Mouse (Mus musculus): ENCODE results near the gene Afap1l2.

The Afap1l2 gene

DNA sequence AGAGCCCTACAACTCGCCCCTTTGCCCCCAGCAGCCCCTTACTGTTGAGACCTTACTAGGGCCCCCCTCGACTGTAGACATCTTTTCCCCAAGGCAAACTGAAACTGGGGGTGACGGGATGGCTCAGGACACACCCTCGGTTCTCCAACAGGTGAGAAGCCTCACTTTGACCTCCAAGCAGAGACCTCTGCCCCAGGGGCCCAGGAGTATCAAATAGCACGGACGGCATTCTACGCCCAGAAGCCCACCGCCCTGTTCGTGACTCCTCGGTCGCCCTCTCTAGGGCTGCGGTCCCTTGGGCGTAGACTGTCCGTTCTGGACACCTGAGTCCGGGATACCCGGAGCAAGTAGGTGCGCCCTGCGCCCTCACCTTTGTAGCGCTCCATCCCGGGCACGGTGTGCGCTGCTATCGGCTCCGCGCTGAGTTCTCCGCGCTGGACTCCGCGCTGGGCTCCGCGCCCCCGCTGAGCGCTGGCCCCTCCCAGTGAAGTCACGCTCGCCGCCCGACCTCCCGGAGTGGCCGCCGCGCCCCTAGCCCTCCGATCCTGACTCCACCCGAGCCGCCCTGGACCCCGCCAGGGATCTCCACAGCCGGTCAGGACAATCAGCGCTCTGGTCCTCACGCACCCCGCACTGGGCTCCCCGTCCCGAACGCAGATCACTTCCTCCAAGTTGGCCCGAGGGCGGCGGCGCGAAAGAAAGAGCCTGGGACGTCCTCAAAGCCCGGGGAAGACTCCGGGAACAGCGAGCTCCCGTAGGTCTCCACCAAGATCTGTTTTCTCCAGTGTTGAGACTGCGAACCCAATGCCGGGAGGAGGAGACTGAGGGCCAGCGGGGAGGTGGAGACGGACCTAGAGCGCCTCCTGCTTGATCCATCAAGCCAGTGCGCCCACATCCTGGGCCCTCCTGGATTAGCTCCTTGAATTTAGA lies at the start of gene Afap1l2:
Gene Afap1l2 (minus strand): TSS at position 448 of the 930 bp plus-strand sequence.
- DNase-seq, result peak; percentile 90

DNA sequence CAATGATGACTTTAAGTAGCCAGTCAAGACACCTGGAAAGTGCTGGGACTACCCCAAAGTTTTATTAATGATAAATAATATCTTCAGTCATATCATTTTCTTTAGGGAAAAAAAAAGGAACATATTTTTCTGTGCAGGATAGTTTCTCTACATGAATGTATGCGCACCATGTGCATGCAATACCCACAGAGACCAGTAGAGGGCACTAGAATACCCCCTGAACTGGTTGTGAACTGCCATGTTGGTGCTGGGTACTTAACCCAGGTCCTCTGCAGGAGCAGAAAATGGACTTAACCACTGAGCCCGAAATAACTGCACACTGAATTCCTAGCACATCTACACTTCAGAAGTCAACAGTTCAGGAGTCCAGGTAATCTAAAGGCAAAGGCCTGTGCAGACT lies 49.5 kb upstream of the Afap1l2 start:
- DNase-seq, result no peak

DNA sequence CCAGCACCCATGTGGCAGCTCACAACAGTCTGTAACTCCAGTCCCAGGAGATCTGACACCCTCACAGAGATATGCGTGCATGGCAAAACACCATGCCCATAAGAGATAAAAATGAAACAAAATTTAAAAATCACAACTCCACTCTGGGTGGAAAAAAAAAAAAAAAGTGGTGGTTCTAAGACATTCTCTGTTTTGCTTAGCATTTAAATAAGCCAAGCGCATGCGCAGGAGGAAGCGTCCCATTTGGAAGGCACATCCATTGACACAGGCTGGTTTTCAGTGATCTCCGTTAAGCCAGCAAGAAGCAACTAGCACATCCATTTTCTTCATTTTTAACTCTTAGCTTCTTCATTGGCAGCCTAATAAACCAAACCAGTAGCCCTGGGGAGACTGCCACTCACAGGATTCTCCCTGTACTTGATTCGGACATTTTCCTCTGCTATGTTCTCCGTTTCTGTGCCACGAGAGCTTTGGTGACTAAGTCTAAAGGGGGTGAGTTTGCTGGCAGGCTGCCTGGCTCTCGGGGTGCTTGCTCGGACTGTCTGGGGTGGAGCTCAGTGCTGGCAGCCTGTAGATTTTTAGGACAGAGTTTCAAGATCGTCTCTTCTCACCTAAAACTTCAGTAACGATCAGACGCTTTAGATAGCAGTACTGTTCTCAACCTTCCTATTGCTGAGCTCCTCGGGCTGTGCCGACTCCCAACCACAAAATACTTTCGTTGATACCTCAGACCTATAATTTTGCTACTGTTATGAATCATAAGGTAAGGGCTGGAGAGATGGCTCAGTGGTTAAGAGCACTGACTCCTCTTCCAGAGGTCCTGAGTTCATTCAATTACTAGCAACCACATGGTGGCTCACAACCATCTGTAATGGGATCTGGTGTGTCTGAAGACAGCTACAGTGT lies 47.4 kb upstream of the Afap1l2 start:
- no peak for DNase-seq

DNA sequence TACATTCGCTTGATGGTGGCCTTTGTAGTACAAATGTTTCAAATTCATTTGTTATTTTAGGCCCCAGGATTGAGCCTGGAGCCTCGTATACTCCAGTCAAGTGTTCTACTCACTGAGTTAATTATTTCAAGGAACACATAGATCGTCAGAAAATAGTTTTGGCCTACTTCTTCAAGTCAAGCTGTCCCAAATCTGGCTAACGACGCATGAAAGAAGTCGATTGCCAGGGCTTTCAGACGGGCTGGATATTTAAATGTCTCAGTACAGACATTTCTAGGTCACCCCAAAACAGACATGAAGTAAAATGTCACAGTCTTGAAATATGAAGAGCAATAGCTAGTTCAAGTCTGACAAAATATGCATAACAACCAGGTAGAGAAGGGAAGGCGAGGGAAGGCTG lies 44.9 kb upstream of the Afap1l2 start:
- no peak for DNase-seq

DNA sequence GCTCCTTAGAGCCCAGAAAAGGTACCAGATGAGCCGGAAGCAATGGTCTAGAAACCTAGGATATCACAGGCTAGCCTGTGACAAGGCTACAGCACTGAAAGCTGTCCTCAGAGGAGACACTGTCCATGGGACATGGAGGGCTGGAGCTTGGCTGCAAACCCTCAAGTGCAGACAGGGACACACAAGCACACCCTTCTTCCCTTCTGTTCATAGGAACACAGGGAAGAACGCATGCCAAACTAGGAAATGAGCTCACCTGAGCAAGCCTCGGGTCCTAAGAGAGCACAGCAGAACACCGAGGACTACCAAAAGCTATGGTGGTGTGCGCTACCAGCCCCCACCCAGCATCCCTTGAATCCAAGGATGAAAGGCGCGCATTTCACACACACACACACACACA lies 44.0 kb upstream of the Afap1l2 start:
- no peak for DNase-seq

DNA sequence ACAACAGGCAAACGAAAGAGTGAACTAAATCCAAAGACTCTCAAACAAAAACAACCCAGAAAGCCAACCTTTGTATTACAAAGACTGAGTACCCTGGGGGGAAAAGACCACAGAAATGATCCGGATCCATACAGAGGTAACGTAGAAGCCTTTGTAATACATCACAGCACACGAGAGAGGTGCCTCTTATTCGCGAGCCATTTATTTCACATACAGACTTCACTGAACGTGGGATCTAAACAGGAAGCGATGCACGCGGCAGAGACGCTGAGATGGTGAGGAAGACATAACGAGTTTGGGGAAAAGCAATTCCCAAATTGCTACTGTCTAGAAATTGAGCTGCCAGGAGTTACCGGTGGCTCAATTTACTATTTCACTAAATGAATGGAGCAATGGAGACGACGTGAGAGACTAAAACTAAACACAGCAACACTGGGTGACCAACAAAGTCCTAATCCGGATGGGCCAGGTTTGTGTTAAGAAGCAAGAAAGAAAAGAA lies 41.6 kb upstream of the Afap1l2 start:
- DNase-seq, result no peak

DNA sequence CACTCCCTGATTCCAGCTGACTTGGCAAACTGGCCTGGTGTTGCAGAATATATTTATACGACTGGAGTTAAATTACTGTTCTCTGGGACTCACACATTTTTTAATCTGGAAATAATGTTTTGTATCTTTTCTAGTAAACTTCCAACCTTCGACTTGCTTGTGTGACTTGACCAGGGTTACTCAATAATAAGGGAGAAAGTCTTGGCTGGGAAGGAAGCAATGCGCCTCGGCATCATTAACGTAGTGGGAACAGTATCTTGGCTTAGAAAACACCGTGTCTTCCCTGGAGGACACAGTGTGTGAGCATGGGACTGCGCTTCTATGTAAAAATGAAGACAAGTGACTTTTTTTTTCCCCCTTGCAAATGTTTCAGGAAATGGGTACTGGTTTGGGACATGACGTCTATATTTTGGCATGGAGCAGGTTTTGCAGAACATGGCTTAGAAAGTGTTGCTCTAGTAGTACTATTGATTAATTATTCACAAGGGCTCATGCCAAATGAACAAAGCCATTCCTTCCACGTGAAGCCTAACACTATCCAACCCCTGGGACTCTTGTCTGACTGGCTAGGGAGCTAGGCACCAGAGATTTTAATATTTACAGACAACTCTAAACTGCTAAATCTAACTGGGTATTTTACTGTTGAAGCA lies 39.8 kb upstream of the Afap1l2 start:
- no peak for DNase-seq

DNA sequence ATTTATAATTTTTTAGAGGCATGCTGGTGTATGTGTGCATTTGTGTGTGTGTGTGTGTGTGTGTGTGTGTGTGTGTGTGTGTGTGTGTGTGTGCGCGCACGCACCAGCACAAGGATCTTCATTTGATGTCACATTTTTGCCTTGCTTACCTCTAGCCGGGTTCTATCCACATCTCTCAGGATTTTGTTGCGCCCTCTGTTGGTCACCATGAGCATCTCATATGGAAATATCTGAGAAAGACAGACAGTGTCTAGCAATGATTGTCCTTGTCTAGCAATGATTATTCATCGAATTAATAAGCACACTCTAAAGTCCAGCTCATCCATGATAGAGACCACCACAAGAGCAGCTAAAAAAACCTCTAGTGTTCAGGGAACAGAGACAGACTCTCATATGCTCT lies 31.2 kb upstream of the Afap1l2 start:
- DNase-seq, result no peak

DNA sequence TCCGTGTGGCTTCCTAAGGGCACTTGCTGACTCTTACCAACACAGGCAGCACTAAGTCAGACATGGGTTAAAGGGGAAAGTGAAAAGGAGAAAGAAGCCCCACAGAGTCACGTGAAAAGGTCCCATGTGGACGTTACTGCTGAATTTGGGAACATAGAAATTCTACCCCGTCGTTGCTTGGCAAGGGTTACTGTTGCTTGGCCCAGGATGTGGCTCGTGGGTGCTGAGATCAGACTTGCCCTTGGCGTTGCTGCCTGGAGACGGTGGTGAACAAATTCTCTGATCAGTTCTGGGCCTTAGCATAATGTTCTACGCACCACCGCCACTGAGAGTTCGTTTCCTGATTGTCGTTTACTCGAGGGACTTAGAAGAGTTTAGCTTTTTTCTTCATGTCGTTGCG lies 28.8 kb upstream of the Afap1l2 start:
- no peak for DNase-seq

DNA sequence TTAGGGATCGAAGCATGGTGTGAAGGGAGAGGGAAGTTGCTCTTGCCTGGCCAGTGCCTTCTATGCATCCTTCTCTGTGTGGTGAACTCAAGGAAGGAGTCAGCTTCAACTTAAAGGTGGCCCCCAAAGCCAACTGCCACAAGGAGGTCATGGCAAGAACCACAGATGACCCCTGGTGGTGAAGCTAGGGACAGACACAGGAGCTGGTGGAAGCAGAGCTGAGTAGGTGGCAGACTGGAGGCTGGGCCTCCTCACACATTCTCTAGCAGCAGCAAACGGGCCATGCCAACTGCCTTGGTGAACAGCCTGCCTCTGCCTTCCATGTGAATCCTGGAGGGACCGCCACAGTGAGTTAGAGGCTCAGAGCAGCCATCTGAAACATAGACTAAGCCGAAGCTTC lies 23.6 kb upstream of the Afap1l2 start:
- peak; percentile 78 for DNase-seq

DNA sequence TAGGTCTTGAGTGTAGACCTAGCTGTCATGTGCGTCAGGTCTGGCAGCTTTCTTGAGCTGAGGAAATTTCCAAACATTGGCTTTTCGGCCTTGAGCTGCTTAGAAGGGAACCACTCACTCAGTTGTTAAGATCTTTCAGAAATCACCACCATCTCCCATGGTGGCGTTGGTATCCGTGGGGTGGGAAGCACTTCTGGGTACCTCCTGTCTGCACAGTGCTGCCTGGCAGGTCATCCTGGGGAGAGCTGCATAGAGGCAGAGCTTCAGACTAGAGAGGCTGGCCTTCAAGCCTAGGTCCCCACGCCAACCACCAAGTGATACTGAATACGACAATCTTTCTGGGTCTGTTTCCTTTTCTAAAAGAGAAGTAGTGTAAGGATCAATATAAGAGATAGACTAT lies 21.4 kb upstream of the Afap1l2 start:
- DNase-seq, result no peak

DNA sequence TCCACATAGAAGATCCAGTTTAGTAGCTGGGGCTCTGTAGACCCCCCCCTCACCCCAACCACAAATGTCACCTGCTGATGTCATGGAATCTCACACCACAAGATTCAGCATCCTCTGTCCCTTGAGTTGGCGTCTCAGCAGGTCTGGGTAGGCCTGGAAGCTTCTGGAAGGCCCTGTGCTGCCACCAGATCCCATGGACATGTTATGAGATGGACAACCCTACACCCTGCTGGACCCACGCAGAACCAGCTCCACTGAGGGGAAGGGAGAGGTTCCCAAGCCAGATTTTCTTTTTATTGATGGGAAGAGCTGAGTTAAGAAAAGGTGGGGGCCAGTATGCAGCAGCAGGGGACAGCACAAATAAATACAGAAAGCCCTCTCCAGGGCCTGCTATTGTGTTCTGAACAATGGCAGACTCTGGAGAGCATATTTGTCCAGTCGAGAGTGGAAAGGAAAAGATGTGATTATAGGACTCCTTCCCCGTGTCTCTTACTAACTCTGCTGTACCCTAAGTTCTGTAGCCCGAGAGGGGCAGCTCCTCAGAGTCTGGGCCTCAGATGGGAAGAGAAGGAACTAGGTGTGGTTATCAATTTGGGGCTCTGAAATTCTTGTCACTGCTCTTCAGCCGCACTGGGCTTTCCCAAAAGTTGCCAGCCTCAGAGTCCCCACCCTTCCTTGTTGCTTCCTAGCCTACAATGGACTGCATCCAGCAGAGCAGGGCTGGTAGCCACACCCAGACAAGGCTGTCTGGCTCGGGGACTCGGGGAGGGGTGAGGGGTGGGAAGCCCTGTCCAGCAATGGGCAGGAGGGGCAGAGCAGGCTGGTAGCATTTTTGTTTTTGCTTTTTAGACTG lies 20.5 kb upstream of the Afap1l2 start:
- DNase-seq, result no peak

DNA sequence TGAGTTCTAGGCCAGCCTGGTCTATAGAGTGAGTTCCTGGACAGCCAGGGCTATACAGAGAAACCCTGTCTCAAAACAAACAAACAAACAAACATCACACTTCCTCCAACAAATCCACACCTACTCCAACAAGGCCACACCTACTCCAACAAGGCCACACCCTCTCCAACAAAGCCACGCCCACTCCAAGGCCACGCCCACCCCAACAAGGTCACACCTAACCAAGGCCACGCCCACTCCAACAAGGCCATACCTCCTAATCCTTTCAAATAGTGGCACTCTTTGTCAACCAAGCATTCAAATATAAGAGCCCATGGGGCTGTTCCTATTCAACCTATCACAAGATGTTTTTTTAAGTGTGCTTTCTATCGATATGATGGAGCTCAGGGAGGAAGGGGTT lies 18.5 kb upstream of the Afap1l2 start:
- no peak for DNase-seq

DNA sequence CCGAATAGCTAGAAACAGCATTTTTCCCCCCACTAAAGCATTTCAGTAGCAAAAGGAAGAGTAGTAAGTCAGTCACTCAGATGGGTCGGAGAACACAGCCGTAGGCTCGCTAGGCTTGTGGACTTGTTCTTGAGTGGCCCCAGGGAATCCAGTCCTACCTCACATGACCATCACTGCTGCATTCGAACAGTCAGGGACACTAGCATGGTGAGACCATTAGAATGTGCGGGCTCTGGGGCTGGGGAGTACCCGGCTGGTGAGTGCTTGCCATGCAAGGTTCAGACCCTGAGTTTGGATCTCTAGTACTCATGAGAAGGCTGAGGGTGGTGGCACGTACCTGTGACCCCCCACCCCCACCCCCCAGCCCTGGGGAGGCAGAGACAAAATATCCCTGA lies 9.8 kb upstream of the Afap1l2 start:
- DNase-seq, result no peak

DNA sequence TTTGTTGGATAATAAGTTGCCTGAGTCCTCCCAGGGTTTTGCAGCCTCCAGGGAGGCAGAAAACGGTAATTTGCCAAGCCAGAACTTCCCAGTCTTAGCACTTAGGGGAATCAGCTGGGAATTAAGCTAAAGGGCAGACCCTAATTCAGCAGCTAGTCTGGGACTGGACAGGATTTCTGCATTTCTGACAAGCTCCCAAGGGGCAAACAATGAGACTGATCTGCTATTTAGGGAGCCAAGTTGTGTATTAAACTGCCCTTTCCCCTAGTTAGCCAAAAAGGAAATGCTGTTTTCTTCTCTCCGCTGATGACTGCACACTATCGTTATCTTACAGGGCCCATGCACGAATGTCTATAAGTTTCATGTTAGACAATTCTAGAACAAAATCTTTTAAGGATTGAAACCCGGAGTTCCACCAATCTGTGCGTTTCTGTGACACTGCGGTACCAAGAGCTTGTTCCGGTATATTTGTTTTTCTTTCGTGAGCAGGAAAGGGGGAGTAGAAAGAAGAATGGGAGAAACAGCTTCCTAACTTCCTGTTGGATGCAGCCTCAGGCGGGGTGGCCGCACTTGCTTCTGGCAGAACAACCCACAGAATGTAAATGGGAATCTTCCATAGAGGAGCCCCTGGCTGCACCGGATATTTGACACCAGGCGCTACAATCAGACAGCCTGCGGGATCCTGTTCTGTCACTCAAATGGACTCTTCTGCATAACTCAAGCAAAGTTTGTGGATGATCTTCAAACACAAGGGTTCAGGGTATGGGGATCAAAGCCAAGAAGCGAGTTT lies 9.2 kb upstream of the Afap1l2 start:
- no peak for DNase-seq

DNA sequence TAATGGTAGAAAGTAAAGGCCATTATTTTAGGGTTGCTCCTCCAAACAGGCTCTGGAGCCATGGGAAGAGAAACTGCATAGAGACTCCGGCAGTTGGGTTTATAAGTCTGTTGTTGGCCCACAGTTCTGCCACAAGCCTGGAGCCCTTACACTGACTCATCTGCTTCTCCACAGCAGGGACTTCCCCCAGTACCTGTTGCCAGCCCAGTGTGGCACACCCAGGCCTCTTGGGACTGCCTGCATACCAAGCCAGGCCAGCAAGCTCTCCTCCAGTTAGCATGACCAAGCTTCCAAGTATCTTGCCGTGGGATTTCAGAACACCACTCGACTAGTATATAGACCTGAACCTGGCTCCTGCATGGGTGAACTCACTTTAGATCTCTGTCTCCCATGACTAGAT lies 6.8 kb upstream of the Afap1l2 start:
- DNase-seq, result no peak

DNA sequence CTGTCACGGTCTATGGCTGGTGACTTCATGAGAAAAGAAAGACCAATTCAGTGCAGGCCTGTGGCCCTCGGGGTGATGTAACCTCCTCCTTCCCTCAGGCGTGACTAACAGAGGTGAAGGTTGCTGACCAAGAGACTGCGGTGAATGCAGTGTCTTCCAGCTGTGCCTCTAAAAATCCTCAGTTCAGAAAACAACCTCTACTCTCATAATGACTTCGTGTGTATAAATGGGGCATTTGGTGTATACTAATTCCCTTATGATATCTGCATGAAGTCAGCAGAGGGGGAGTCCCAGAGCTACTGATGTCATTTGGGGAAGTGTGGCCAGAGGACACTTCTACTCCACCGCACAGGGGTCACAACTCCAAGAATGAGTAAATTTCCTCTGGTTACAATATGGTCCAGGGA lies 5.2 kb upstream of the Afap1l2 start:
- DNase-seq, result no peak

DNA sequence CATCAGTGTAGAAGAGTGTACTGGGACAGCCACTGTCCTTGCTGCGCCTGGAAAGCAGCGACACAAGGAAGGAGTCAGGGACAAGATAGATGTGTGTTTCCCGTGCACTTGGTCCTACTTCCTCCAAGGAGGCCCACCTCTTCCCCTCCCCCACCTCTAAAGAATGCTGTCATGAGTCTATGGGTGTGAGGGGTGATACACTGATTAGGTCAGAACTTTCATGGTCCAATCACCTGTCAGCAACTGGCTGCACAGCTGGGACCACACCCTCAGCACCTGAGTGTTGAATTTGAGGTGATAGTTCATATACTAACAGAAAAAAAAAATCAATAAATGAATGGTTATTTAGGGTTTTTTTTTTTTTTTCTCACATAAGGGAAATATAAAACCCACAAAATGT lies 4.0 kb upstream of the Afap1l2 start:
- no peak for DNase-seq

DNA sequence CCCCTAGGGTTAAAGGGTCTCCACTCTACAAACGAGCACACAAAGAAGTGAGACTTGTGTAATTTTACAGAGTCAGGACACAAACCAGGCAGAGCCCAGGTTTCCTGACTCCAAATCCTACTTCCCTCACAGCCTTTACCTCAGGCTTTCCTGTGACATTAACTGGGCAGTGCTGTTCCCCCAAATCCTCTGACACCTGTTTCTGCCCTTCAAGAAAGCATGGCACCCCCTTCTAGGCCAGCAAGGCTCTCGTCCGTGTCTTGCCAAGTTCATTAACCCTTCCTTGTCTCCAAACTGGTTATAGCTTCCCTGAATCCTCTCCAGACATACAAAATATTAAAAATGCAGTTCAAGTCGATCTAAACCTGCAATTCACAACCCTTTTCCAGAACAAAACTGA lies 2.0 kb upstream of the Afap1l2 start:
- DNase-seq, result no peak

DNA sequence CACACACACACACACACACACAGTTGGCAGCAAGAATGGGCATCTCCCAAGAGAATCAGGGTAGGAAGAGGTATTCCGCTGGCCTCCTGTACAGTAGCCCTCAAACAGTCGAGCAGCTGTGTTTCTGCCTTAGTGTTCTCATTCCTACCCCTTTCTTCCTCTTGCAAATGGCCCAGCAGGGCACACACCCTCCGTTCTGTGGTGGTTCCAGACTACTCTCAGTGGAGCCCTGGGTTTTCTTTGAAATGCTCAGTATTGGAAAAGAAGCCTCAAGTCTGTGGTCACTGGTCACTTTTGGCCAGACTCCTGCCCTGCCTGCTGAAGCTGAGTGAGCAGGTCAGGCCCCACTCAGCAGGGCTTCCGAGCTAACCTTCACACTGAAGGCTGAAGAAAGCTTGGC lies 1.6 kb upstream of the Afap1l2 start:
- peak; percentile 28 for DNase-seq

DNA sequence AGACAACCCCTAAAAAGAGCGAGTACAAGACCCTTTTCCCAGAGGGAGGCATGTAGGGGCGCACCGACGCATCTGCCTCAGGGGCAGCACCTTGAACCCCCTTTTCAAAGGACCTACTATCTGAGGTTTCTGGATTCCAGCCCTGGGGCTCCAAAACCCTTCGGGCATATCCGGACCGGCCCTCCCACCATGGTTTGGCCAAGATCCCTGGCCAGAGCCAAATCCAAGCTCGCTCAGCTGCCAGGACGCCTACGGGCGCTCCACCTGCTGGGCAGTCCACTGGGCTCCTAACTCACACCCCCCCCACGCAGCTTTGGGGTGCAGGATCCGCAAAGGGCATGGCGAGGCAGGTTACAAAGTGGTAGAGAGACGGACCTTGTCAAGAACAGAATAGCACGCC lies 737 bp downstream of the Afap1l2 start:
- DNase-seq, result peak; percentile 90

All from cerebellum, adult 9-10 months (tissue).